Comparison of ENCODE assay signal across 8 mouse cellular contexts in genomic region chr12:108275508-108275890, GRCm38 (mm10). TPM values are rescaled to one million over a fixed set of nuclear protein-coding genes. Genes with fewer than 3 reads are reported as not detected.
DNase-seq lines count a peak whose midpoint lies in the region; ATAC-seq and TF ChIP-seq lines count a peak whose summit lies in the region.

No protein-coding gene starts in this region.

- H3K4me3 ChIP-seq in cortical plate, adult 2 months (ENCODE audit: insufficient read depth, low read length): peak overlapping the region; percentile 82

- peak; percentile 57; the same call in 1 of the 2 replicates for TF ChIP-seq POLR2A in cortical plate, adult 2 months (IDR thresholded peaks at IDR 0.05; ENCODE audit: extremely low read depth, insufficient read depth, low read length)

- peak; percentile 96 for ATAC-seq in megakaryocyte, adult 5-6 weeks (ENCODE audit: poor library complexity, severe bottlenecking)

- H3K4me1 ChIP-seq in cortical plate, adult 2 months (ENCODE audit: control insufficient read depth, insufficient read depth, low read length): peaks cover 10% of the 10 kb centered on the region

- no peak overlapping the region for H3K27ac ChIP-seq in cortical plate, adult 2 months (ENCODE audit: insufficient read depth, low read length)

- TF ChIP-seq CTCF in cortical plate, adult 2 months (IDR thresholded peaks at IDR 0.05; ENCODE audit: extremely low read depth, insufficient read depth, low read length): no peak

- DNase-seq in adrenal gland, adult (ENCODE audit: inconsistent age in 2 of 2, low spot score in 1 of 2): peak; percentile 99
- peak; percentile 97 for DNase-seq in gastrocnemius, postnatal 14 days
- DNase-seq in induced T-regulatory cell, adult 2 months (ENCODE audit: low read depth): peak; percentile 95
- DNase-seq in left cerebral cortex, adult 8-10 months (ENCODE audit: low spot score in 2 of 2): peak; percentile 90 to 97
- peak; percentile 97 for DNase-seq in right cerebral cortex, adult 18-20 months
- DNase-seq in urinary bladder, adult 2 months (ENCODE audit: low spot score): peak; percentile 97

- intact Hi-C loops in gastrocnemius, postnatal 14 days (cut with DNase I; ENCODE audit: low total_unique reads): loop anchor here (2.0 kb wide), 1 partner anchor 55 kb away; no protein-coding TSS in a partner anchor

RNA-seq across cellular contexts. Expression of gene Ccdc85c, which starts 0.3 kb away (rescaled TPM):
- 40.8 and 42.1 TPM in 2 replicates for polyA plus RNA-seq in cortical plate, adult 2 months (2012; rRNA removed)
- 1 to 10 TPM; 5.4 to 5.7 TPM for total RNA-seq in gastrocnemius, postnatal 14 days (2021)
- 10 to 100 TPM; 71.7 to 85.8 (median 80.1) TPM for total RNA-seq in left cerebral cortex, adult 8-10 months (2022)
- total RNA-seq in megakaryocyte, adult 5-6 weeks (2015): 0.04 and 0.05 TPM in 2 replicates
- total RNA-seq in megakaryocyte, adult 5-6 weeks (2017): 0.11 and 0.37 TPM in 2 replicates
- polyA plus RNA-seq in urinary bladder, adult 2 months (2012; rRNA removed): 14.6 and 23.1 TPM in 2 replicates

RNA-seq across cellular contexts. Expression of gene Hhipl1, which starts 30.6 kb away (rescaled TPM):
- polyA plus RNA-seq in cortical plate, adult 2 months (2012; rRNA removed): 9.8 and 10.6 TPM in 2 replicates
- total RNA-seq in gastrocnemius, postnatal 14 days (2021): 1 to 10 TPM in 1 of 2 experiments, under 1 TPM in 1; 0.55 to 1.2 TPM
- total RNA-seq in left cerebral cortex, adult 8-10 months (2022): 10 to 100 TPM in 3 of 4 experiments, 1 to 10 TPM in 1; 9.4 to 11.2 (median 10.7) TPM
- total RNA-seq in megakaryocyte, adult 5-6 weeks (2015): not detected in 2 replicates
- not detected in 2 replicates for total RNA-seq in megakaryocyte, adult 5-6 weeks (2017)
- 2.9 and 3.2 TPM in 2 replicates for polyA plus RNA-seq in urinary bladder, adult 2 months (2012; rRNA removed)

RNA-seq across cellular contexts. Expression of gene Cyp46a1, which starts 58.7 kb away (rescaled TPM):
- 463 and 465 TPM in 2 replicates for polyA plus RNA-seq in cortical plate, adult 2 months (2012; rRNA removed)
- under 1 TPM; 0.35 to 0.62 TPM for total RNA-seq in gastrocnemius, postnatal 14 days (2021)
- 100 to 1,000 TPM; 254 to 259 (median 256) TPM for total RNA-seq in left cerebral cortex, adult 8-10 months (2022)
- total RNA-seq in megakaryocyte, adult 5-6 weeks (2015): not detected in 2 replicates
- total RNA-seq in megakaryocyte, adult 5-6 weeks (2017): not detected in 2 replicates
- polyA plus RNA-seq in urinary bladder, adult 2 months (2012; rRNA removed): 7.4 and 8.3 TPM in 2 replicates

Comparison
In these comparisons a context has a peak if more than half of its experiments do, and no peak if none do; other contexts are left out.
1. RNA of gene Ccdc85c, which starts 0.3 kb away (total RNA-seq): 71.7 to 85.8 TPM in left cerebral cortex, adult 8-10 months; 5.4 to 5.7 TPM in gastrocnemius, postnatal 14 days and 0.04 to 0.37 TPM in megakaryocyte, adult 5-6 weeks; every median in the first group is over 10 times any median in the second.
2. RNA of gene Hhipl1, which starts 30.6 kb away (total RNA-seq): 9.4 to 11.2 TPM in left cerebral cortex, adult 8-10 months; 0.55 to 1.2 TPM in gastrocnemius, postnatal 14 days and not detected in megakaryocyte, adult 5-6 weeks; every median in the first group is over 4 times any median in the second.
3. RNA of gene Cyp46a1, which starts 58.7 kb away (total RNA-seq): 254 to 259 TPM in left cerebral cortex, adult 8-10 months; 0.35 to 0.62 TPM in gastrocnemius, postnatal 14 days and not detected in megakaryocyte, adult 5-6 weeks; every median in the first group is over 100 times any median in the second.
4. Peak in every context shown above with its lines, with median percentiles within 50 percentile points of each other: DNase-seq.